Mouse (Mus musculus): ENCODE measurements around the gene AL732309.1.

The AL732309.1 gene

DNA sequence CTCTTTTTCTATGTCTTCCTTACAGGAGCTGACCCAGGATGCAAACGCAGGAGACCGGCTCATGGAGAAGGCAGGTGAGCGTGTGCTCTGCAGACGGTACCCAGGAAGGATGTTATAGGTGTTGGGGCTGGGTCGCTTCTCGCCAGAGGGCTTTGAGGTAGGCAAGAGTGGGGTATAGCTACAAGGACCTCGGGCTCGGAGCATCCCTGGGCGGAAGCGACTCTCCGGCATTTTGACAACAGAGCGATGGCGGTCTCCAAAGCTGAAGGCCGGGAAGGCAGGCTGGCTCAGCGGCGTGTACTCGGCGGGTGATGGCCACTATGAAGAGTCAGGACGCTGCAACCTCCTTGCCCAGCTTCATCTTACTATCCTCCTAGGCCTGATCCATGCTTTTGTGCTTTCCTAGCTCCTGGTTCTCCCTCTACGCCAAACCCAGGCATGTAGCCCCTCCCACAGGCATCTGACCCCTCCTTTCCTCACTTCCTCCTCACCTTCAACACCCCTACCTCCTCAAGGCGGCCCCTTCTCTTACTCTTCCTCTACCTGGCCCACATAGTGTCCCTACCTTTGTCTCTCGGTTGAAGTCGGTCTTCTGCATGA is 33.3 kb downstream of the AL732309.1 start:
- DNase-seq (ENCODE audit: low spot score), result no peak

DNA sequence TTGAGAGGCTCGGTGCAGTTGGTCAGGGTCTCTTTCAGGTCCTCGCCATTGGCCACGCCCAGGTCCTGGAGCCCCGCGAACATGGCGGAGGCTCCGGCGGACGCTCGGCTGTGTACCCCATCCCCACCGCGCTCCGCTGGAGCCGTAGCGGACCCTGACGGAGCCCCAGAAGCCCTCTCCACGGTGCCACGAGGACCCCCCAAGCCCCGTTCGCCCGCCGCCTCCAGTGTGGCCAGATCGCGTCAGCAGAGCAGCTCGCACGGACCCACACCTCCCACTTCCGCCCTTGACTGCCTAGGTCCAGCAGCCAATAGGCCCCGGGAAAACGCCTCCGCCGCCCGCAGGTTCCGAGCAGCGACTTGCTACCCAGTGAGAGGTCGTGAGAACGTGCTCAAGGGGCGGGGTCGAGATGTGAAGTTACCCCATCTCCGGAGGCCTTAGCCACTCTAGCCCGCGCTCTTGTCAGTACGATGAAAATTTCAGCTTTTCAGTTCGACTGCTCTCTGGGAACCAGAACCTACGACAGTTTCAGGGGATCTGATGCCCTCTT is 35.5 kb downstream of the AL732309.1 start, which contains the start of gene Nelfb:
Gene Nelfb (minus strand): TSS at position 369 of the 550 bp plus-strand sequence.
- DNase-seq (ENCODE audit: low spot score), result peak; percentile 86

- no peak for DNase-seq (ENCODE audit: low spot score)
Measured at GRCm38 (mm10) chr2:25210686-25211085, 36.0 kb downstream of the AL732309.1 start.

GRCm38 (mm10) chr2:25207593-25207992 is 39.1 kb downstream of the AL732309.1 start:
- DNase-seq (ENCODE audit: low spot score), result no peak

DNA sequence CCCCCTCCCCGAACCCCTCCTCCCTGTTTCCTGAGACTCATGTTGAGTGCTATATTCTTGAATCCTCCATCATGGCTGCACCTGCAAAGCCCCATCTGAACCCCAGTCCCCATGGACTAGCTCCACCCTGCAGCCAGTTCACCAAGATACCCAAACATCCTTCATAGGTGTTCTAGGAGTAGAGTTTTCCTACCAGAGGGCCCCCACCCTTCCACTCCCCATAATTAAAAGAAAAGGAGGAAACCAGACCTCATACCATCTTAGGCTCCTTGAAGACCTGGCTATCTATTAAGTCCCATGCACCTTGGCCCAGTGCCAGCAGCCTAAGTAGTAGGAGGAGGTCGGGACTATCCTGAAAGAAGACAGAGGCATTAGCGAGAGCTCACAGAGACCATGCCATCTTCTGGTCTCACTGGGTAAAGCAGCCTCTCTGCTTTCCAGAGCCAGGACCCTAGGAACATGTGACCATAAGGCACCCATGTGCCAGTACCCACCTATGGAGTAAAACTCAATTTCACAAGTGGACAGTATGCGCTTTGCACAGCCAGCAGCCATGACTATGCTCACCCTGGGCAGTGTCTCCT is 42.9 kb downstream of the AL732309.1 start:
- no peak for DNase-seq (ENCODE audit: low spot score)

DNA sequence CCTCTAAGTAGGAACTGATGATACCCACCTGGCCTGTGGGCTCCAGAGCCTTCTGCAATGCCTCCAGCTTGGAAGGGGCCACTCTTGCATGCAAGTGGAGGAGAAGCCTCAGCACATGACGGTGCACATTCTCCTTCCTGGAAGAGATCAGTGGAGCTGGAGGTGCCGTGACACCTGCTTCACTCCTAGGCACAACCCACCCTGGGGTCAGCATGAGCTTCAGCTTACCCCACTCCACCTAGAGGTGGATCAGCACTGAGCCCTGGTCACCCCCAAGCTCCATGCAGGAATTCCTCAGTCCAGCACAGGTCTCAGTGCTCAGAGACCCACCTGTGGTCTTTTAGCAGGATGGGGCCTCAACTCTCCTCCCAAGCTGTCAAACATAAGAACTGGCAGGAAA is 46.0 kb downstream of the AL732309.1 start:
- DNase-seq (ENCODE audit: low spot score), result no peak

DNA sequence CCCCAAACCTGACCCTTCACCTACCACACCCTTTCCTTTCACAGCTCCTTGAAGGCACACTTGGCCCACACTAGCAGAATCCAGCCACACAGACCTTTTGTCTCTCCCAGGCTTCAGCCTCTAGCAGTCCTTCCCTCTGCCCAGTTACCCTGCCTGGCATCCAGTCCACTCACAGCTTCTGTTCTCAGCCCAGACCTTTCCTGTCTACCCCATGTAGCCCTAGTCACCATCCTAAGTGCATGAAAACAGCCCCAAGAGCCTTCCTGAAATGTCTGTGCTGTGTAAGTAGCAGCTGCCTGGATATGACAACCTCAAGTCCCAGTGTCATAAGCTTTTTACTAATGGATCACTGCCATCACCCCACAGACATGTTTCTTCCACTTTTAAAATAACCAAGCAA is 48.7 kb downstream of the AL732309.1 start:
- no peak for DNase-seq (ENCODE audit: low spot score)

- DNase-seq (ENCODE audit: low spot score), result no peak
Measured at GRCm38 (mm10) chr2:25197191-25197590, 49.5 kb downstream of the AL732309.1 start.

GRCm38 (mm10) chr2:25196172-25196954 is 50.3 kb downstream of the AL732309.1 start, which contains the start of gene Tor4a:
Gene Tor4a, minus strand, starts transcription at chr2:25196886.
- peak; percentile 79 for DNase-seq (ENCODE audit: low spot score)

- DNase-seq (ENCODE audit: low spot score), result peak; percentile 59
Measured at GRCm38 (mm10) chr2:25195211-25196156, 51.2 kb downstream of the AL732309.1 start.
